Mouse (Mus musculus) lung, embryonic 16.5 days (tissue): ENCODE results near the gene Trappc4. TPM values are rescaled to one million over a fixed set of nuclear protein-coding genes. Genes with fewer than 3 reads are reported as not detected.
A peak's percentile ranks its signal among the peaks of the same experiment; 100 is the strongest.

Source experiments
- ATAC-seq: fragments of 200-750 bp; cut with Nextera tagmentation; 2 replicates; pipeline ENCODE4 v1.8.0; 2017; ENCODE audit warnings: low read depth, mild to moderate bottlenecking, moderate library complexity
- H3K27ac ChIP-seq: fragments of 300-500 bp; sonication (generic); 2 replicates; pipeline ENCODE4 v1.5.1; 2014; ENCODE audit warnings: mild to moderate bottlenecking, control low read depth, low read length
- H3K27me3 ChIP-seq: fragments of 300-500 bp; sonication (generic); 2 replicates; pipeline ENCODE4 v1.6.1; 2014; ENCODE audit warnings: low read depth, low read length, mixed read lengths; ENCODE audit not compliant: control insufficient read depth, insufficient read depth
- H3K36me3 ChIP-seq: fragments of 300-500 bp; sonication (generic); 2 replicates; pipeline ENCODE4 v1.6.1; 2014; ENCODE audit warnings: low read length; ENCODE audit not compliant: control insufficient read depth, insufficient read depth
- H3K4me1 ChIP-seq: fragments of 300-500 bp; sonication (generic); replicated peaks from 2 replicates; pipeline ENCODE4 v1.6.1; 2014; ENCODE audit warnings: low read length, mixed read lengths; ENCODE audit not compliant: control insufficient read depth, insufficient read depth
- H3K4me2 ChIP-seq: fragments of 300-500 bp; sonication (generic); 2 replicates; pipeline ENCODE4 v1.6.1; 2014; ENCODE audit warnings: low read depth, low read length, control low read depth
- H3K4me3 ChIP-seq: fragments of 300-500 bp; sonication (generic); 2 replicates; pipeline ENCODE4 v1.5.1; 2014; ENCODE audit warnings: mild to moderate bottlenecking, low read length, control low read depth
- H3K9ac ChIP-seq: fragments of 300-500 bp; sonication (generic); 2 replicates; pipeline ENCODE4 v1.6.1; 2014; ENCODE audit warnings: low read length, control low read depth
- H3K9me3 ChIP-seq: fragments of 300-500 bp; sonication (generic); 2 replicates; pipeline ENCODE4 v1.6.1; 2016; ENCODE audit warnings: low read length; ENCODE audit not compliant: control insufficient read depth
- WGBS: fragments of 180-500 bp; shearing (Covaris S2); extraction: QIAGEN DNeasy Blood & Tissue Kit; methylation state at CpG from one replicate; pipeline ENCODE4 v1.1.7; 2014; 5-methylcytosine and 5-hydroxymethylcytosine counted together
- polyA plus RNA-seq: library from polyadenylated mRNA; unstranded; fragments of >200 nt; fragmentation: Nextera tagmentation; extraction: Ambion mirVana; gene quantifications from 2 replicates; pipeline ENCODE4 v1.2.1, GENCODE M21; 2015

The Trappc4 gene
- polyA plus RNA-seq, 1 experiment from 2014 or later = 131 TPM

DNA sequence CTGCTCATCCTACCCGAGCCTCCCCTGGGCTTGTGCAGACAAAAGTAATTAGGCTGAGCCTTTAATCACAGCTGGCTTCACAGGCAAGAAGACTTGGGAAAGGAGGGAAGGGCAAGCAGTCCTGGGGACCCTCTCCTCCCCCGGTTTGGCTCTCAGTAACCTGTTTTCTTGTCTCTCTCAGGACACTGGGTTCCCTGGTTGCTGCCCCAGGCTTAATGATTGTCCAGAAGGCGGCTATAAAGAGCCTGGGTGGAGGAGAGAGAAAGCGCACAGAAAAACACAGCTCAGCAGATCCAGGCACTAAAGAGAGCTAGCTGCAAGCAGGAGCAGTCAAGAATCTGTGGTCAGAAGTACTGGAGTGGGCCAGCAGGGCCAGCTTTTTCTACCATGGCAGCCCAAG, 9.3 kb downstream of the Trappc4 start:
- 29% methylated on average over 4 of the region's 4 CpGs for WGBS
- Histone ChIP-seq H3K27me3 (no peaks in the 10 kb centered on the region), H3K9ac (peak overlapping the region; percentile 85), H3K4me1 (peaks cover 10% of the 10 kb centered on the region), H3K4me3 (peak overlapping the region; percentile 68), H3K36me3 (peaks cover 19% of the 10 kb centered on the region), H3K4me2 (peak overlapping the region; percentile 93), H3K27ac (no peak overlapping the region), H3K9me3 (no peaks in the 10 kb centered on the region)
- ATAC-seq = no peak

GRCm38 (mm10) chr9:44396684-44397411, 10.6 kb downstream of the Trappc4 start, which contains the start of gene Slc37a4:
Gene Slc37a4 (plus strand): TSS chr9:44396852.
- peak within 1 kb of the TSS; percentile 93 for H3K4me2 ChIP-seq
- H3K36me3 ChIP-seq = peaks cover 10% of the 10 kb centered on the region
- H3K9me3 ChIP-seq = no peaks in the 10 kb centered on the region
- under 1% methylated on average over 43 of the region's 43 CpGs for WGBS
- H3K9ac ChIP-seq = peak within 1 kb of the TSS; percentile 85
- H3K4me3 ChIP-seq = peak within 1 kb of the TSS; percentile 68
- peak within 1 kb of the TSS; percentile 76 for H3K27ac ChIP-seq
- H3K27me3 ChIP-seq = no peaks in the 10 kb centered on the region
- ATAC-seq = peak; percentile 98
- peaks cover 10% of the 10 kb centered on the region for H3K4me1 ChIP-seq

- Histone ChIP-seq H3K9me3 (no peaks in the 10 kb centered on the region), H3K27ac (no peak overlapping the region), H3K4me2 (no peak overlapping the region), H3K4me3 (no peak overlapping the region), H3K36me3 (peaks cover 34% of the 10 kb centered on the region), H3K4me1 (no peaks in the 10 kb centered on the region), H3K9ac (no peak overlapping the region), H3K27me3 (no peaks in the 10 kb centered on the region)
- peak; percentile 59 for ATAC-seq
- 29% methylated on average over 4 of the region's 4 CpGs for WGBS
Observed at GRCm38 (mm10) chr9:44391466-44391865, 15.9 kb downstream of the Trappc4 start.

DNA sequence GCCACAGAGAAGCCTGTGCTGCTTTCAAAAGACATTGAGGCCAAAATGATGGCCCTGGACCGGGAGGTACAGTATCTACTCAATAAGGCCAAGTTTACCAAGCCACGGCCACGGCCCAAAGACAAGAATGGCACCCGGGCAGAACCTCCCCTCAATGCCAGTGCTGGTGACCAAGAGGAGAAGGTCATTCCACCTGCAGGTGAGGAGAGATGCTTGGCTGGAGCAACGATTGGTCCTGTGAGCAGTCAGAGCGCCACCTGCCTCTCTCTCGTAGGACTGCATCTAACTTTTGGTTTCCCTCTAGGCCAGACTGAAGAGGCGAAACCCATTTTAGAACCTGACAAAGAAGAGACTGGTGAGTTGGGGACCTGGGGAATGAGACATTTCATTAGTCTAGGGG, 18.1 kb downstream of the Trappc4 start:
- Histone ChIP-seq H3K4me2 (no peak overlapping the region), H3K27me3 (no peaks in the 10 kb centered on the region), H3K36me3 (peaks cover 51% of the 10 kb centered on the region), H3K4me1 (no peaks in the 10 kb centered on the region), H3K9ac (no peak overlapping the region), H3K27ac (no peak overlapping the region), H3K4me3 (no peak overlapping the region), H3K9me3 (no peaks in the 10 kb centered on the region)
- no peak for ATAC-seq
- 58% methylated on average over 8 of the region's 8 CpGs for WGBS

DNA sequence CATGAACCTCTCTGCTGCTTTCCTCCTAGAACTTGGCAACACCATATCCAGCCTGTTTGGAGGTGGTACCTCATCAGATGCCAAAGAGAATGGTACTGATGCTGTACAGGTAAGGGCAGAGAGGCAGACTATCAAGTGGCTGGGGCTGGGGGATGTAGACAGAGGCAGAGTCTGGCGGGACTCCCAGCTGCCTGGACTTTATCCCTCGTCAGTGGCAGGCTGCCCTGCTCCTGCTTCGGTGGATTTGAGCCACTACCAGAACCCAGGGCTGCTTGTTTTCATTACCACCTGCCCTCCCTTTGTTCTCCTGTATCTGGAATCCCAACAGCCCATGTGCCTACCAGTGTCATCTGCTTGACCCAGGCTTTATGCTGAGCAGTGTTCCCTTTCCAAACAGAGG, 20.2 kb downstream of the Trappc4 start:
- Histone ChIP-seq H3K36me3 (peaks cover 63% of the 10 kb centered on the region), H3K4me2 (no peak overlapping the region), H3K9me3 (no peaks in the 10 kb centered on the region), H3K4me3 (no peak overlapping the region), H3K4me1 (no peaks in the 10 kb centered on the region), H3K27me3 (no peaks in the 10 kb centered on the region), H3K9ac (no peak overlapping the region), H3K27ac (no peak overlapping the region)
- ATAC-seq = no peak
- WGBS = 84% methylated on average over 3 of the region's 3 CpGs

DNA sequence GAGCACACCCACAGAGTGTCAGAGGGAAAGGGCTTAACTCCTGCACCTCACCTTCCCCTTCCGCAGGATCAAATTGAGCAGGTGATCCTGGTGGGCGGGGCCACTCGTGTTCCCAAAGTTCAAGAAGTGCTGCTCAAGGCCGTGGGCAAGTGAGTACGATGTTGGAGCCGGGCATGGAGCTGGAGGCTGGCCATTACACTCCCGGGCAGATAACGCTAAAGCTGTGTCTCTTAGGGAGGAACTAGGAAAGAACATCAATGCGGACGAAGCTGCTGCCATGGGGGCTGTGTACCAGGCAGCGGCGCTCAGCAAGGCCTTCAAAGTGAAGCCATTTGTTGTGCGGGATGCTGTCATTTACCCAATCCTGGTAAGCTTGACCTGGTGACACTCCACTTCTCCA, 22.8 kb downstream of the Trappc4 start:
- H3K36me3 ChIP-seq = peaks cover 61% of the 10 kb centered on the region
- ATAC-seq = no peak
- H3K4me3 ChIP-seq = no peak overlapping the region

GRCm38 (mm10) chr9:44379862-44380261, 27.5 kb downstream of the Trappc4 start:
- Histone ChIP-seq H3K4me3 (peak overlapping the region; percentile 87), H3K36me3 (peaks cover 24% of the 10 kb centered on the region), H3K4me1 (peaks cover 14% of the 10 kb centered on the region), H3K4me2 (peak overlapping the region; percentile 95), H3K27me3 (no peaks in the 10 kb centered on the region), H3K9ac (peak overlapping the region; percentile 91), H3K9me3 (no peaks in the 10 kb centered on the region), H3K27ac (peak overlapping the region; percentile 83)
- WGBS = 2% methylated on average over 15 of the region's 15 CpGs
- ATAC-seq = peak; percentile 19

More for the DNA sequence above, 22.8 kb downstream of the Trappc4 start:
- Histone ChIP-seq H3K4me2 (no peak overlapping the region), H3K27me3 (no peaks in the 10 kb centered on the region), H3K27ac (no peak overlapping the region), H3K4me1 (peaks cover 10% of the 10 kb centered on the region), H3K9me3 (no peaks in the 10 kb centered on the region), H3K9ac (no peak overlapping the region)
- 87% methylated on average over 13 of the region's 13 CpGs for WGBS

GRCm38 (mm10) chr9:44379054-44379834, 28.2 kb downstream of the Trappc4 start, which contains the start of gene Hyou1:
Gene Hyou1 (plus strand): TSS chr9:44379490.
- peak; percentile 99 for ATAC-seq
- Histone ChIP-seq H3K9me3 (no peaks in the 10 kb centered on the region), H3K27me3 (no peaks in the 10 kb centered on the region), H3K4me2 (peak within 1 kb of the TSS; percentile 95), H3K36me3 (peaks cover 17% of the 10 kb centered on the region), H3K27ac (peak within 1 kb of the TSS; percentile 87), H3K4me3 (peak within 1 kb of the TSS; percentile 87), H3K9ac (peak within 1 kb of the TSS; percentile 91), H3K4me1 (peaks cover 14% of the 10 kb centered on the region)
- under 1% methylated on average over 83 of the region's 83 CpGs for WGBS

DNA sequence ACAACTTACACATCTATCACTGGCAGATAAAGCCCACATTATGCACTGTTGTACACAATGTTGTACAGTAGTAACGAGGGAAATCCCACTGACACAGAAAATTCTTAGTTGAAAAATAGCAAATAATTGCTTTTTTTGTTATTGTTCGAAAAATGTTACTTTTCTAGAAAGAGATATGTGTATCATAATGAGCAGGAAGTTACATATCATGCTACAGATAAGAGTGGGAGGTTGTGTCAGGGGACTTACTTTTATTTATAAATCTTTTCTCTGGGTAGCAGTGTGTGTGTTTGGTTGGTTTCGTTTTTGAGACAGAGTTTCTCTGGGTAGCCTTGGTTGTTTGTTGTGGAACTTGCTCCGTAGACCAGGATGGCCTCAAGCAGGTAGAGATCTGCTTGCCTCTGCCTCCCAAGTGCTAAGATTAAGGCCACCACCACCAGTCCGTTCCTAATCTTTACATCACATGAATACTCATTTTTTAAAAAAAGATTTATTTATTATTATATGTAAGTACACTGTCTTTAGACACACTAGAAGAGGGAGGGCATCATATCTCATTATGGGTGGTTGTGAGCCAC, 29.2 kb downstream of the Trappc4 start:
- Histone ChIP-seq H3K27me3 (no peaks in the 10 kb centered on the region), H3K4me2 (peak overlapping the region; percentile 78), H3K27ac (no peak overlapping the region), H3K9me3 (no peaks in the 10 kb centered on the region), H3K4me3 (peak overlapping the region; percentile 87), H3K9ac (peak overlapping the region; percentile 82), H3K4me1 (peaks cover 14% of the 10 kb centered on the region), H3K36me3 (peaks cover 13% of the 10 kb centered on the region)
- no peak for ATAC-seq
- 76% methylated on average over 5 of the region's 5 CpGs for WGBS
